Mouse (Mus musculus) cerebellum, adult 18-20 months (tissue): ENCODE measurements around the gene Jak2.

Experiments used
- DNase-seq, 2 experiments: peaks; one replicate each; pipeline ENCODE4 v3.0.0; 2021

Gene Jak2

GRCm38 (mm10) chr19:29308832-29309231 is 57.2 kb downstream of the Jak2 start:
- no peak for DNase-seq

- DNase-seq, result no peak
These were observed 60.2 kb downstream of the Jak2 start for GRCm38 (mm10) chr19:29311791-29312190.

- no peak for DNase-seq
These were observed 61.0 kb downstream of the Jak2 start for GRCm38 (mm10) chr19:29312661-29313060.

- DNase-seq, result no peak
These were observed 71.9 kb downstream of the Jak2 start for GRCm38 (mm10) chr19:29323416-29324049.

GRCm38 (mm10) chr19:29325053-29325851 is 73.6 kb downstream of the Jak2 start, which contains the start of gene Insl6:
Insl6 (minus strand) TSS chr19:29325356.
- DNase-seq, result peak; percentile 25 to 37

GRCm38 (mm10) chr19:29325852-29326180 is 74.2 kb downstream of the Jak2 start:
- DNase-seq, result no peak

- no peak for DNase-seq
These were observed 74.8 kb downstream of the Jak2 start for GRCm38 (mm10) chr19:29326396-29326795.

- DNase-seq, result no peak
These were observed 75.4 kb downstream of the Jak2 start for GRCm38 (mm10) chr19:29326822-29327552.

GRCm38 (mm10) chr19:29334068-29334745 is 82.6 kb downstream of the Jak2 start, which contains the start of gene Rln1:
Rln1 (minus strand) TSS chr19:29334670.
- peak; percentile 15 to 49 for DNase-seq

- DNase-seq, result no peak
These were observed 85.0 kb downstream of the Jak2 start for GRCm38 (mm10) chr19:29336624-29337023.

GRCm38 (mm10) chr19:29341029-29341428 is 89.4 kb downstream of the Jak2 start:
- no peak for DNase-seq

- DNase-seq, result no peak
These were observed 90.7 kb downstream of the Jak2 start for GRCm38 (mm10) chr19:29342281-29342680.

GRCm38 (mm10) chr19:29344868-29345267 is 93.2 kb downstream of the Jak2 start:
- no peak for DNase-seq

- DNase-seq, result no peak
These were observed 94.0 kb downstream of the Jak2 start for GRCm38 (mm10) chr19:29345636-29346035.

GRCm38 (mm10) chr19:29350991-29351390 is 99.4 kb downstream of the Jak2 start:
- no peak for DNase-seq

GRCm38 (mm10) chr19:29354895-29355877 is 103.6 kb downstream of the Jak2 start:
- DNase-seq, result peak; percentile 88 to 92

- DNase-seq, result no peak
These were observed 104.7 kb downstream of the Jak2 start for GRCm38 (mm10) chr19:29356281-29356680.

GRCm38 (mm10) chr19:29360251-29360650 is 108.6 kb downstream of the Jak2 start:
- no peak for DNase-seq

- DNase-seq, result peak; percentile 92 to 96
These were observed 110.0 kb downstream of the Jak2 start for GRCm38 (mm10) chr19:29361468-29362130.

- DNase-seq, result no peak
These were observed 110.7 kb downstream of the Jak2 start for GRCm38 (mm10) chr19:29362173-29362930.
